Mouse (Mus musculus) MEL (cell line): Measurements from ENCODE around the gene Mrps18a. TPM values are rescaled to one million over a fixed set of nuclear protein-coding genes. Genes with fewer than 3 reads are reported as not detected.

Source experiments
- DNase-seq: peaks from one replicate; pipeline ENCODE4 v3.0.0; 2011; ENCODE audit warnings: low read depth, low spot score
- H3K27ac ChIP-seq: 2 replicates; pipeline ENCODE4 v1.5.1; 2012; ENCODE audit warnings: low read depth, mild to moderate bottlenecking, control low read depth, low read length, moderate library complexity; ENCODE audit not compliant: control insufficient read depth
- H3K27me3 ChIP-seq, 2 experiments: fragments of 150-350 bp in 1 of 2; sonication (generic) in 1 of 2; 2 replicates each; pipeline ENCODE4 v1.6.1; 2012; ENCODE audit warnings: low read length in 2 of 2, mild to moderate bottlenecking in 2 of 2, improper control_type of control experiment in 1 of 2, moderate library complexity in 1 of 2; ENCODE audit not compliant: insufficient read depth in 2 of 2, control insufficient read depth in 1 of 2
- H3K36me3 ChIP-seq, 2 experiments: 2 replicates each; pipeline ENCODE4 v1.6.1; 2012 to 2014; ENCODE audit warnings: low read length in 2 of 2, improper control_type of control experiment in 1 of 2, inconsistent platforms in 1 of 2, mild to moderate bottlenecking in 1 of 2; ENCODE audit not compliant: insufficient read depth in 2 of 2, control insufficient read depth in 1 of 2
- H3K4me1 ChIP-seq, 2 experiments: fragments of 150-350 bp in 1 of 2; sonication (generic) in 1 of 2; 2 replicates each; pipeline ENCODE4 v1.6.1; 2012; ENCODE audit warnings: low read length in 2 of 2, improper control_type of control experiment in 1 of 2, mild to moderate bottlenecking in 1 of 2; ENCODE audit not compliant: insufficient read depth in 2 of 2, control insufficient read depth in 1 of 2
- H3K4me3 ChIP-seq, 2 experiments: fragments of 150-350 bp in 1 of 2; sonication (generic) in 1 of 2; 2 replicates each; pipeline ENCODE4 v1.5.1; 2012; ENCODE audit warnings: low read depth in 2 of 2, low read length in 2 of 2, mild to moderate bottlenecking in 2 of 2, moderate library complexity in 2 of 2, control low read depth in 1 of 2, improper control_type of control experiment in 1 of 2; ENCODE audit not compliant: control insufficient read depth in 1 of 2, insufficient read depth in 1 of 2
- H3K79me2 ChIP-seq: 2 replicates; pipeline ENCODE4 v1.6.1; 2012; ENCODE audit warnings: mild to moderate bottlenecking, low read length, moderate library complexity; ENCODE audit not compliant: control insufficient read depth, poor library complexity, insufficient read depth
- H3K9ac ChIP-seq: 2 replicates; pipeline ENCODE4 v1.6.1; 2012; ENCODE audit warnings: low read depth, mild to moderate bottlenecking, control low read depth, low read length, moderate library complexity; ENCODE audit not compliant: control insufficient read depth, poor library complexity, severe bottlenecking
- H3K9me3 ChIP-seq: fragments of 150-350 bp; sonication (generic); replicated peaks from 2 replicates; pipeline ENCODE4 v1.6.1; 2012; ENCODE audit warnings: mild to moderate bottlenecking, low read length, improper control_type of control experiment, moderate library complexity; ENCODE audit not compliant: insufficient read depth
- BHLHE40 ChIP-seq: IDR thresholded peaks from 2 replicates; pipeline ENCODE4 v1.6.1; 2012; ENCODE audit warnings: low read depth, mild to moderate bottlenecking, inconsistent platforms, low read length, improper control_type of control experiment, borderline replicate concordance
- CHD1 ChIP-seq: IDR thresholded peaks from 2 replicates; pipeline ENCODE4 v1.6.1; 2012; ENCODE audit warnings: low read depth, mild to moderate bottlenecking, inconsistent platforms, low read length, improper control_type of control experiment
- CHD2 ChIP-seq: IDR thresholded peaks from 2 replicates; pipeline ENCODE4 v1.6.1; 2011; ENCODE audit warnings: low read length, improper control_type of control experiment
- E2F4 ChIP-seq: IDR thresholded peaks from 2 replicates; pipeline ENCODE4 v1.6.1; 2011; ENCODE audit warnings: low read depth, low read length, improper control_type of control experiment, borderline replicate concordance
- ELF1 ChIP-seq: IDR thresholded peaks from 2 replicates; pipeline ENCODE4 v1.6.1; 2014; ENCODE audit warnings: low read depth, mild to moderate bottlenecking, inconsistent platforms, low read length, improper control_type of control experiment, moderate library complexity
- EP300 ChIP-seq, 2 experiments: IDR thresholded peaks; 2 replicates each; pipeline ENCODE4 v1.6.1; 2011; ENCODE audit warnings: improper control_type of control experiment in 2 of 2, low read length in 2 of 2, low read depth in 1 of 2, mild to moderate bottlenecking in 1 of 2
- ETS1 ChIP-seq: IDR thresholded peaks from 2 replicates; pipeline ENCODE4 v1.6.1; 2012; ENCODE audit warnings: low read depth, mild to moderate bottlenecking, inconsistent platforms, low read length, improper control_type of control experiment, moderate library complexity
- GABPA ChIP-seq: IDR thresholded peaks from 2 replicates; pipeline ENCODE4 v1.6.1; 2012; ENCODE audit warnings: low read depth, mild to moderate bottlenecking, inconsistent platforms, low read length, improper control_type of control experiment, moderate library complexity
- JUND ChIP-seq: IDR thresholded peaks from 2 replicates; pipeline ENCODE4 v1.6.1; 2011; ENCODE audit warnings: low read depth, mild to moderate bottlenecking, improper control_type of control experiment, low read length
- KAT2A ChIP-seq: conservative IDR thresholded peaks from 2 replicates; pipeline ENCODE4 v1.6.1; 2012; ENCODE audit warnings: low read depth, low read length, improper control_type of control experiment, inconsistent platforms
- MAFK ChIP-seq: IDR thresholded peaks from 2 replicates; pipeline ENCODE4 v1.6.1; 2011; ENCODE audit warnings: low read depth, mild to moderate bottlenecking, low read length, improper control_type of control experiment, borderline replicate concordance
- MAX ChIP-seq: IDR thresholded peaks from 2 replicates; pipeline ENCODE4 v1.6.1; 2011; ENCODE audit warnings: low read length, improper control_type of control experiment
- MAZ ChIP-seq: IDR thresholded peaks from 2 replicates; pipeline ENCODE4 v1.6.1; 2012; ENCODE audit warnings: low read depth, mild to moderate bottlenecking, inconsistent platforms, low read length, improper control_type of control experiment
- MEF2A ChIP-seq: IDR thresholded peaks from 2 replicates; pipeline ENCODE4 v1.6.1; 2014; ENCODE audit warnings: low read depth, mild to moderate bottlenecking, inconsistent platforms, low read length, improper control_type of control experiment; ENCODE audit not compliant: poor library complexity, insufficient replicate concordance, severe bottlenecking; ENCODE audit errors: extremely low read depth
- MXI1 ChIP-seq: IDR thresholded peaks from 2 replicates; pipeline ENCODE4 v1.6.1; 2011; ENCODE audit warnings: mild to moderate bottlenecking, low read depth, low read length, improper control_type of control experiment
- MYB ChIP-seq: IDR thresholded peaks from 2 replicates; pipeline ENCODE4 v1.6.1; 2011; ENCODE audit warnings: mild to moderate bottlenecking, low read depth, low read length, improper control_type of control experiment
- NELFE ChIP-seq: IDR thresholded peaks from 2 replicates; pipeline ENCODE4 v1.6.1; 2011; ENCODE audit warnings: low read depth, low read length, improper control_type of control experiment
- NRF1 ChIP-seq: IDR thresholded peaks from 2 replicates; pipeline ENCODE4 v1.6.1; 2014; ENCODE audit warnings: low read depth, mild to moderate bottlenecking, inconsistent platforms, low read length, improper control_type of control experiment, moderate library complexity; ENCODE audit not compliant: poor library complexity, insufficient read depth, severe bottlenecking
- POLR2A ChIP-seq, 2 experiments: IDR thresholded peaks; 2 replicates each; pipeline ENCODE4 v1.6.1; 2011 to 2012; ENCODE audit warnings: low read length in 2 of 2, mild to moderate bottlenecking in 2 of 2, control low read depth in 1 of 2, improper control_type of control experiment in 1 of 2, low read depth in 1 of 2, moderate library complexity in 1 of 2; ENCODE audit not compliant: control insufficient read depth in 1 of 2, insufficient read depth in 1 of 2, poor library complexity in 1 of 2
- POLR2AphosphoS2 ChIP-seq: IDR thresholded peaks from 2 replicates; pipeline ENCODE4 v1.6.1; 2011; ENCODE audit warnings: low read length, improper control_type of control experiment
- POLR2AphosphoS5 ChIP-seq: IDR thresholded peaks from 2 replicates; pipeline ENCODE4 v1.6.1; 2012; ENCODE audit warnings: low read depth, borderline replicate concordance, mild to moderate bottlenecking, inconsistent platforms, low read length, moderate library complexity, mixed read lengths
- RAD21 ChIP-seq: IDR thresholded peaks from 2 replicates; pipeline ENCODE4 v1.6.1; 2011; ENCODE audit warnings: mild to moderate bottlenecking, low read depth, low read length, improper control_type of control experiment
- RCOR1 ChIP-seq: IDR thresholded peaks from 2 replicates; pipeline ENCODE4 v1.6.1; 2012; ENCODE audit warnings: low read depth, mild to moderate bottlenecking, inconsistent platforms, low read length, improper control_type of control experiment
- SIN3A ChIP-seq: IDR thresholded peaks from 2 replicates; pipeline ENCODE4 v1.6.1; 2012; ENCODE audit warnings: low read length, improper control_type of control experiment, inconsistent platforms
- SMC3 ChIP-seq: IDR thresholded peaks from 2 replicates; pipeline ENCODE4 v1.6.1; 2011; ENCODE audit warnings: low read depth, low read length, improper control_type of control experiment
- TAL1 ChIP-seq: IDR thresholded peaks from 2 replicates; pipeline ENCODE4 v1.6.1; 2012; ENCODE audit warnings: mild to moderate bottlenecking, inconsistent platforms, low read length, moderate library complexity, mixed read lengths
- TBP ChIP-seq: IDR thresholded peaks from 2 replicates; pipeline ENCODE4 v1.8.0; 2011; ENCODE audit warnings: low read depth, low read length, improper control_type of control experiment
- TCF12 ChIP-seq: IDR thresholded peaks from 2 replicates; pipeline ENCODE4 v1.6.1; 2014; ENCODE audit warnings: low read depth, mild to moderate bottlenecking, inconsistent platforms, low read length, improper control_type of control experiment, moderate library complexity
- USF1 ChIP-seq: IDR thresholded peaks from 2 replicates; pipeline ENCODE4 v1.6.1; 2014; ENCODE audit warnings: low read depth, mild to moderate bottlenecking, inconsistent platforms, low read length, improper control_type of control experiment, moderate library complexity
- USF2 ChIP-seq, 2 experiments: IDR thresholded peaks; 2 replicates each; pipeline ENCODE4 v1.6.1; 2011 to 2012; ENCODE audit warnings: improper control_type of control experiment in 2 of 2, low read length in 2 of 2, borderline replicate concordance in 1 of 2, inconsistent platforms in 1 of 2, low read depth in 1 of 2, mild to moderate bottlenecking in 1 of 2; ENCODE audit not compliant: insufficient read depth in 1 of 2
- ZC3H11A ChIP-seq: IDR thresholded peaks from 2 replicates; pipeline ENCODE4 v1.6.1; 2012; ENCODE audit warnings: low read depth, mild to moderate bottlenecking, inconsistent platforms, low read length, improper control_type of control experiment
- ZMIZ1 ChIP-seq: IDR thresholded peaks from 2 replicates; pipeline ENCODE4 v1.6.1; 2012; ENCODE audit warnings: low read depth, mild to moderate bottlenecking, inconsistent platforms, low read length, improper control_type of control experiment, moderate library complexity
- ZNF384 ChIP-seq: IDR thresholded peaks from 2 replicates; pipeline ENCODE4 v1.6.1; 2012; ENCODE audit warnings: low read depth, mild to moderate bottlenecking, inconsistent platforms, low read length, improper control_type of control experiment
- polyA plus RNA-seq, 2 experiments: library from polyadenylated mRNA; stranded (reverse) in 1 of 2; unstranded in 1 of 2; fragments of >175 nt in 1 of 2; fragments of >200 nt in 1 of 2; gene quantifications; 2 replicates each; pipeline versions ENCODE4 v1.2.1 to v1.2.4; 2012; ENCODE audit warnings: low replicate concordance in 2 of 2, low read depth in 1 of 2; ENCODE audit not compliant: insufficient read length in 2 of 2, insufficient read depth in 1 of 2, missing spikeins in 1 of 2
- total RNA-seq: library from RNA; depleted of rRNA; stranded (reverse); fragments of 300-350 nt; gene quantifications from 2 replicates; pipeline ENCODE4 v1.2.3, GENCODE M21; 2012

The Mrps18a gene
- total and polyA plus RNA-seq, 3 experiments = 159 to 181 TPM; not detected in 1

GRCm38 (mm10) chr17:46160090-46160662, 49.4 kb downstream of the Mrps18a start:
- Histone ChIP-seq H3K27ac (peak overlapping the region; percentile 88), H3K9ac (peak overlapping the region; percentile 70), H3K4me3 (peak overlapping the region; percentile 60 to 70), H3K36me3 (peaks cover 0 to 27% of the 10 kb centered on the region in 2 experiments; a peak in 3 of 4 replicates), H3K9me3 (no peaks in the 10 kb centered on the region), H3K4me1 (peaks cover 18 to 41% of the 10 kb centered on the region in 2 experiments; a peak in 3 of 4 replicates), H3K27me3 (no peaks in the 10 kb centered on the region), H3K79me2 (peaks cover 9% of the 10 kb centered on the region)
- peak; percentile 96 for DNase-seq
- TF ChIP-seq BHLHE40 = no peak
- no peak for TF ChIP-seq ZC3H11A
- peak; percentile 65; the same call in 1 of the 2 replicates for TF ChIP-seq ELF1
- no peak for TF ChIP-seq MYB
- 0 out of 2 replicates have a peak, but pooled peaks have one; percentile 76 for TF ChIP-seq CHD1
- TF ChIP-seq GABPA = no peak
- TF ChIP-seq POLR2AphosphoS2 = peak; percentile 54; the same call in 1 of the 2 replicates
- peak; percentile 40; the same call in 1 of the 2 replicates for TF ChIP-seq TBP
- TF ChIP-seq USF1 = peak; percentile 56; the same call in 1 of the 2 replicates
- no peak for TF ChIP-seq E2F4
- TF ChIP-seq SMC3 = no peak
- no peak; the same call in 1 of the 2 replicates for TF ChIP-seq MAZ
- TF ChIP-seq MXI1 = peak; percentile 97
- no peak for TF ChIP-seq KAT2A
- TF ChIP-seq CHD2 = no peak
- peak in 1 of 2 experiments; percentile 52; a peak in 1 of 4 replicates for TF ChIP-seq POLR2A (IDR thresholded peaks at IDR 0.05; ENCODE audit: control insufficient read depth in 1 of 2, insufficient read depth in 1 of 2, low read depth in 1 of 2, low read length in 2 of 2, poor library complexity in 1 of 2)
- TF ChIP-seq MAFK = no peak
- no peak for TF ChIP-seq TAL1
- no peak for TF ChIP-seq JUND
- TF ChIP-seq POLR2AphosphoS5 = no peak
- TF ChIP-seq USF2 (IDR thresholded peaks at IDR 0.05; ENCODE audit: borderline replicate concordance in 1 of 2, insufficient read depth in 1 of 2, low read depth in 1 of 2, low read length in 2 of 2) = no peak
- no peak for TF ChIP-seq RCOR1
- no peak for TF ChIP-seq NRF1
- TF ChIP-seq ETS1 = no peak
- TF ChIP-seq NELFE = peak; percentile 37
- TF ChIP-seq ZMIZ1 = no peak
- no peak for TF ChIP-seq TCF12
- TF ChIP-seq MAX = peak; percentile 73
- no peak for TF ChIP-seq RAD21
- TF ChIP-seq EP300 (IDR thresholded peaks at IDR 0.05; ENCODE audit: low read depth in 1 of 2, low read length in 2 of 2) = no peak
- no peak for TF ChIP-seq MEF2A
- TF ChIP-seq SIN3A = peak; percentile 55
- no peak for TF ChIP-seq ZNF384
